Mouse (Mus musculus): ENCODE measurements around the gene Atf2.
"Not testable (repeated sequence)": the region's sequence is repeated elsewhere in the genome, so short reads cannot be mapped to it uniquely, and the experiment has no call there.

The Atf2 gene

GRCm38 (mm10) chr2:73877891-73878290 is 14.5 kb downstream of the Atf2 start:
- no peak for DNase-seq

- DNase-seq = peak; percentile 29 to 40
Measured at GRCm38 (mm10) chr2:73867764-73868487, 24.5 kb downstream of the Atf2 start.

DNA sequence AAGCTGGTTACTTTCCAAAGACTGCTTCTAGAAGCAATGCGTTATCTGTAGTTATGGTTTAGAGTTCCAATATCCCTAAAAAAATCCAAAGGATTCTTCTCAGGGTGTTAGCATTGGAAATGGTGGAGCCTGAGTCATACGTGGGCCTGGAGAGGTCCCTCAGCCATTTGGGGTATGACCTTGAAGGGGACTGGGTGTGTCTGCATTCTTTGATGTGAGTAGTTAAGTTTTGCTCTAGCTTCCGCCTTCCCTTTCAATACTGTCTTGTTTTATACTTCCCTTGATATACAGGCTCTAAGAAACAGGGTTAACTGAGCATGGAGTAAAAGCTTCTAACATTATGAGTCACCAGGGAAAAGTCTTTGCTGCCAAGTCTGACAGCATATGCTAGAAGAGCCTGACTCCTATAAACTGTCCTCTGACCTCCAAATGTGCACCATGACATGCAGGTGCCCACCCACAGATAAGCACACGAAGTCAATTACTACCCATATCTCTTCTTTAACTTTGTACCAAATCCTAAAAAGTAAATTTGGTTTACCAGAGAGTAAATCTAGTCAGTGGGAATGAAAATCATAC is 32.3 kb downstream of the Atf2 start:
- no peak for DNase-seq

DNA sequence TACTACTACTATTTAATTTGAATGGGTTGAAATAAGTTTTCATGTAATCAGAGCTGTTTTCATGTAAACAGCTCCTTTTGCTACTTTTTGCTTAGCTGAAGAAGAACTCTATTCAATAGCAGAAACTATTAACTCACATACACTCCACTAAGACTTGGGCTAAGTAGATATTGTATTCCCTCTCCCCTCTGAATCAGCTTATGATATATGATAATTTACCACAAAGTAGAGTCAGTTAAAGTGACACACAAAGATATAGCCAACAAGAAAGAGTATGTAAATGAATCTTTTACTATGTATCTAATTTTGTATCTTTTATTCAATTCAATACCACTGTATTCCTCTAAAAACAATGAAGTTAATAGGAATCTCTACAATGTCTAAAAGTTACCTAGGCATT is 35.1 kb downstream of the Atf2 start:
- DNase-seq = no peak

GRCm38 (mm10) chr2:73856246-73856645 is 36.2 kb downstream of the Atf2 start:
- DNase-seq = no peak

DNA sequence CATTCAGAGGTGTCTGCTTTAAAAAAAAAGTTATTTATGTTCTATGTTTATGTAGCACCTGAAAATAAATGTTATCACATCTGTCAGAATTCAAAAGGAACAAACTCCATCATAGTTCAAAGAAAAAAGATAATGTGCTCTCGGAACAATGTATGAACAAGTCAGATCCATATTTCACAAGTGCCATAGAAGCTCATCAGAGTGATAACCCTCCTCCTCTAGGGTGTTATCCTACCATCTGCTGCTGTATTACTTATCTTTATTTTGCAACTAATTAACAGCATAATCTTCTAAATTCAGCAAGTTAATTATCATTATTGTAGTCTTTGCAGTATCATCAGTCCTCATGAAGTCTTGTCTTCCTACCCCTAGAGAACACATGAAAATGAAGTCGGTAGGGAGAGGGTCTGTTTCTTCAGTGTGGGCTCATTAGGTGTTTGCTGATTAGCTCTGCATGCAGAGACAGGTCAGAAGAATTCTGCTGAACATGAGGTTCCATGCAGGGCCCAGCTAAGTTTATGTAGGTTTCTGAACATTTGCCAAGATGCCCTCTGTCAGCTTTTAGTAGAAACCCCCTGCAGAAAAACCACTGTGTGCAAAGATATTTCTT is 57.9 kb downstream of the Atf2 start:
- no peak for DNase-seq

GRCm38 (mm10) chr2:73833284-73833683 is 59.2 kb downstream of the Atf2 start:
- no peak for DNase-seq

DNA sequence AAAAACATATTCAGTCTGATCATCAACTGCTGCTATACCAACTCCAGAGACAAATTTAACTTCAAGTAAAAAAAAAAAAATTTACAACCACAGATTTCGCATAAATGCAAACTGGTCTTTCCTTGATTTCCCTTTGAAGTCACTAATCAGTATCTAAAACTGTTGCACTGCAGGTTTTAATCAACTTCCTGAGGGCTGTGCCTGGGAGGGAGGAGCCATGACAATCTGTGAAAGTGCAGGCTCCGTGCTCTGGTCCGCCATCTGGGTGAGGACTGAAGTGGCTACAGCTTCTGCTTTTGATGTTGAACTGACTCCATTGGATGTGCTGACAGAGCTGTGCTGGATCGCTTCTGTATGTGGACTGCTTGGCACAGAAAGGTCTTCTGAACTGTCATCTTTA is 73.7 kb downstream of the Atf2 start:
- DNase-seq = no peak

DNA sequence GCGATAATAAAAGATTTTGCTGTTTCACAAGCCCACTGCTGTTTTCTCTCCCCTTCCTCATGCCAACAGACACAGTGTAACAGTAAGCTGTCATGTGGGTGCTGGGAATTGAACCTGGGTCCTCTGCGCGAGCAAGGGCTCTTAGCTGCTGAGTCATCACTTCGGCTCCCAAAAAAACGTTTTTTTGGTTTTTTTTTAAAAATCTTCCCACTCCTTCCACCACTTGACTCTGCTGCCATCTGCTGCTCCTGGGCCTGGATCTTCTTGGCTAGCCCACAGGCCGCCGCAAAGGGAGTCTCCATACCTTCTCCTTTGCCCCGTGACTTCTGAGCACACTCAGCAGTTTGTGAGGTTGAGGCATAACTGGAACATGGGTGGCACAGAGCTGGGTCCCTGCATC is 84.8 kb downstream of the Atf2 start:
- DNase-seq = no peak

GRCm38 (mm10) chr2:73800127-73800526 is 92.3 kb downstream of the Atf2 start:
- not testable (repeated sequence) for DNase-seq

- DNase-seq = no peak
Measured at GRCm38 (mm10) chr2:73798786-73799185, 93.7 kb downstream of the Atf2 start.

- DNase-seq = no peak
Measured at GRCm38 (mm10) chr2:73798136-73798535, 94.3 kb downstream of the Atf2 start.

DNA sequence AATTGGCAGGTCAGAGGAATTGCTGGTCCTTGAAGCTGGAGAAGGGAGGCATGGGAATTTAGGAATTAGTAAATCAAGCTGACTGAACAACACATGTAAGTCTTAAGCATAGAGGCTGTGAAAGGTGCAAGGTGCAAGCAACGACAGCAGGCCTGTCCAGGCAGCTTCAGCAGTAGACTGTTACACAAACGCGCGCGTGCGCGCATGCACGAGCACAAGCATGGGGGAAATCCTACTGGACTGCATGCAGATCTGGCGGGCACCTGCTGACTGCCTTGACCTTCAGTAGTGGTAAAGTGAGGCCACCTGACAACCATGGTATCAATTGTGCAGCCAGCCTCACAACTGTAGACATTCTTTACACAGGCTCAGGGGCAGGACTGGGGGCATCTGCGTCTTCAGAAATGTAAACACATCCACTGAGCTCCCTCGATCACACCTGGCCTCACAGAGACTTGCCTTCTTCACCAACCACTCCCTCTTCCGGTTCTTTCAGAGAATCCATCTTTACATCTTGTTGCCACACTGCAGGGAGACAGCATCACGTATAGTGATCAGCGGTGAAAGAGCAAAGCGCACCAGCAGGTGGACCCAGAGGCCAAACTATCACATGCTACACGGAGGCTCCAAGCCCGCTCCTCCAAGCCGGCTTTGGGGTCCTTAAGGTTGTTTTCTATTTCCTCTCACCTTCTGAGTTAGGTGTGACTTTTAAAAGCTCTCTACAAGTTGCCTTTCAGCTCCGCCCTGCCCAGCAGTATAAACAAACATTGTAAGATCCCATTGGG is 100.4 kb downstream of the Atf2 start:
- DNase-seq = peak in 1 of 2 experiments; percentile 7

- no peak for DNase-seq
Measured at GRCm38 (mm10) chr2:73790332-73790731, 102.1 kb downstream of the Atf2 start.

DNA sequence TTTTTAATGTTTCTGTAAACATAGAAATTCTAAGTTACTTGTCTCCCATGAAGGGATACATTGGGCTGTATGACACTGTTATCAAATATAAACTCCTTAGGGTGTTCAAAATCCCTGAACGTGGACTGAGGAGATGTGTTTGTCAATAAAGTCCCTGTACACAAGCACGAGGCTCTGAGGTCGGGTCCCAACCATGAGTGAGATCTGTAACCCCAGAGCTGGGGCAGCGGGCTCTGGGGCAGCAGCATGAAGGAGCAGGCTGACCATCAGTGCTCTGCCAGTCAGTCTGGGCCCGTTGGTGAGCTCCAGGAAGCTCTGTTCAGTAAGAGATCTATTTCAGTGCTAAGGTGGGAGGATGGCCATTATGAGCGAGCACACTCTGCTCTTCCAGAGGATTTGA is 104.0 kb downstream of the Atf2 start:
- no peak for DNase-seq

DNA sequence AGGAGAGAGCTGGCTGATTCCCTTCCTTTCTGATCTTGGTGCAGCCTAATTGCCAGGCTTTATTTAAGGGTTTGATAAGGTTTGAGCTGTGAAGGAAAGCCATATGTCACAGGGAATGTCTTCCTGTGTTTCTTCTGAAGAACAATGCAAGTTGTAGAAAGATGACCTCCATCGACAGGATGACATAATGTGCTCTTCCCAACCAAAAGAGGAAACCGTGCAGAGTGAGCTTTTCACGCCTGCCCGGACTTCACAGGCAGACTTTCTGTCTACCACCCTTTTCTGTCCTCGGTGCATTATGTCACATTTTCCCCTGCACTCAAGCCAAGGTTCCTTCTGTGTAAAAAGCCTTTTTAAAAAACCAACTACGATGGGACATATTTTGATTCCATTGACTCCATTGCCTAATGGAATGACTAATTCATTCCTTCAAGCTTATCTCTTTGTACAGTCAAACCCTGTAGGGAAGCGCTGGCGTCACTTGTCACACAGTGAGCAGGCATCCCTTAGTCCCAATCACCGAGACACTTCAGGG is 110.0 kb downstream of the Atf2 start:
- DNase-seq = no peak

GRCm38 (mm10) chr2:73780321-73781010 is 112.0 kb downstream of the Atf2 start:
- DNase-seq = no peak

DNA sequence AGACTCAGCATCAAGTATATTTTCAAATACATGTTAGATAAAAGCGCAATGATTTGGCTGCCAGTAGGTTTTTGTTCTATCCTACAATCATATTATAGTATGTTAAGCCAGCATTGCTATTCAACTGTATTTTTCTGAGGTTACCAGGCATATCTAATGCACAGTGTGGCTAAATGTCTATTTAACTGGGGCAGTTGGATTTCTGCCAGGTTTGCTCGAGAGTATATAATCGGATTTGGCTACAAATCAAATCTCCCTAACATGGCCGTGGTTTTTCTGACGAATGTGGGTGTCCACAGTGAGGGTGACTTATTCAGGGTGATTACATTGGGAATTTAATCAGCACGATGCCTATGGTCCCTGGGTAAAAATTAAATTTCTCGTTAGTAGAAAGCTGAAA is 112.6 kb downstream of the Atf2 start:
- no peak for DNase-seq

- DNase-seq = no peak
Measured at GRCm38 (mm10) chr2:73779016-73779595, 113.3 kb downstream of the Atf2 start.

GRCm38 (mm10) chr2:73776936-73777335 is 115.5 kb downstream of the Atf2 start:
- DNase-seq = no peak

DNA sequence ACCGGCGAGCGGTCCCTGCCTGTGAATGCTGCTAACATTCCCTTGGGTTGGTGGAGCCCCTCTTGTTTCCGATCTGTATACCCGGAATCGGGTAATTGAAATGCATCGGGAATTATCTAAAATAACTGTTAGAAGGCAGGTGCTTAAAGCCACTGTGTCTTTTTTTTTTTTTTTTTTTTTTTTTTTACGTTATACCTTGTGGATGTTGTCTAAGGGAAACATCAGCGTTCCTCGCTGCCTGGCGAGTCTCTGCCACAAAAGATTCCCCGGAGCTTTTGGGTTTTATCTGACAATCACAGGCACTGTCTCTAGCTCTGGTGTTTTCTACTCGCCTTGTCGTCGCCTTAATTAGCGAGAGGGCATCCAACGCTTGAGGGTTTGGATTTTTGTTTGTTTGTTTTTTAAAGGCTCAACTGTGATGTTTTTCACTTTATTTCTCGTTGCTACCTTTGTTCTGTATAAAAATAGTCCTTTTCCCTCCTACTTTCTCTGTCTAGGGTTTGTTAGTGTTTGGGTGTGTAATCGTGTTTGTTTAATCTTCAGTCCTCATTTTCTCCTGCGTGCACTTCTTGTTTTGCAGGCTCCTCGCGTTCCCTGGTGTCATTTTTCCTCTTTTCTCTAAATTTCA is 116.6 kb downstream of the Atf2 start:
- DNase-seq = no peak
